Mouse (Mus musculus) olfactory bulb, adult 2 months (tissue): ENCODE measurements around the gene Acox3. TPM values are rescaled to one million over a fixed set of nuclear protein-coding genes. Genes with fewer than 3 reads are reported as not detected.
A peak's percentile ranks its signal among the peaks of the same experiment; 100 is the strongest.

Source experiments
- H3K27ac ChIP-seq: fragments of 200-500 bp; 2 replicates; pipeline ENCODE4 v1.5.1; 2012; ENCODE audit warnings: low read depth, low read length; ENCODE audit not compliant: insufficient read depth
- H3K4me1 ChIP-seq: fragments of 200-500 bp; 2 replicates; pipeline ENCODE4 v1.6.1; 2012; ENCODE audit warnings: low read length; ENCODE audit not compliant: control insufficient read depth, insufficient read depth
- H3K4me3 ChIP-seq: fragments of 200-500 bp; 2 replicates; pipeline ENCODE4 v1.5.1; 2012; ENCODE audit warnings: mild to moderate bottlenecking, low read depth, low read length, moderate library complexity; ENCODE audit not compliant: insufficient read depth
- CTCF ChIP-seq: fragments of 200-500 bp; IDR thresholded peaks from 2 replicates; pipeline ENCODE4 v1.5.1; 2012; ENCODE audit warnings: low read depth, mild to moderate bottlenecking, low read length, moderate library complexity; ENCODE audit not compliant: insufficient read depth
- POLR2A ChIP-seq: fragments of 200-500 bp; IDR thresholded peaks from 2 replicates; pipeline ENCODE4 v1.6.1; 2012; ENCODE audit warnings: mild to moderate bottlenecking, low read depth, low read length, moderate library complexity; ENCODE audit not compliant: insufficient read depth
- WGBS: fragments of 180-500 bp; shearing (Covaris S2); methylation state at CpG from one replicate; pipeline ENCODE4 v1.1.7; 2018; 5-methylcytosine and 5-hydroxymethylcytosine counted together
- polyA plus RNA-seq: library from polyadenylated mRNA; stranded (reverse); fragments of >200 nt; gene quantifications from 2 replicates; pipeline ENCODE4 v1.2.4, GENCODE M21; 2012; ENCODE audit warnings: low replicate concordance; ENCODE audit not compliant: missing spikeins, insufficient read depth, insufficient read length

Gene Acox3
- polyA plus RNA-seq, 1 experiment = not detected

DNA sequence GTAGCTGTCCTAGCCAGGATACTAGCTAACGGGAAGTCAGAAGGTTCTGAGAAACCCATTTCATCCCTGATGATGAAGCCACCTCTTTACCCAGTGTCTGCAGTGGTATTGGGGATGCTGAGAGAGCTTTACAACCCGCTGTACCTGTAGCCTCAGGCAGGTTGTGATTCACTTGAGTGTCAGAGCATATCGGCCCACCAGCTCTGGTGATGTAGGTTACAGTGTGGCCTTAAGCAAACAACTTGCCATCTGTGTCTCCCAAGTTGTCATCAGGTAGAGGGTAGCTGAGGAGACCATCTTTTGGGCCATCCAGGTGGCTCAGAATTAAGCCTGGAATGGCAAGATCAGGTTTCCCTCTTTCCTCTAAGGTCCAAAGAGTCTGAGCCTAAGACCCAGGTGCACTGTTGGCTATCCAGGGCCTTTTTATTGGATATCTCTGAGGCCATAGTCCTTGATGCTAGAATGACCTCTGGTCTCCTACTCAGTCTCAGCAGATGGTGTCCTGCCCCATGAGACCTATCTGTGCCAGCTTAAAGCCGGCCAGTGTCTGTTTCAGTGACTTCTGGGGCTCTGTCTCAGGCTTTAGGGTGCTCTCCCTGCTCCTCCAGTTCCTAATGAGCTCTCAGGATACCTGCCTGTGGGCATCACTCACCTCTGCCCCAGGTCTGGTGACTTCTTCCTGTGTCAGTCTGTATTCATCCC lies 29.9 kb upstream of the Acox3 start:
- Histone ChIP-seq H3K4me3 (no peak overlapping the region), H3K4me1 (no peaks in the 10 kb centered on the region), H3K27ac (no peak overlapping the region)
- TF ChIP-seq CTCF (no peak), POLR2A (no peak)
- 75% methylated on average over 4 of the region's 4 CpGs for WGBS

DNA sequence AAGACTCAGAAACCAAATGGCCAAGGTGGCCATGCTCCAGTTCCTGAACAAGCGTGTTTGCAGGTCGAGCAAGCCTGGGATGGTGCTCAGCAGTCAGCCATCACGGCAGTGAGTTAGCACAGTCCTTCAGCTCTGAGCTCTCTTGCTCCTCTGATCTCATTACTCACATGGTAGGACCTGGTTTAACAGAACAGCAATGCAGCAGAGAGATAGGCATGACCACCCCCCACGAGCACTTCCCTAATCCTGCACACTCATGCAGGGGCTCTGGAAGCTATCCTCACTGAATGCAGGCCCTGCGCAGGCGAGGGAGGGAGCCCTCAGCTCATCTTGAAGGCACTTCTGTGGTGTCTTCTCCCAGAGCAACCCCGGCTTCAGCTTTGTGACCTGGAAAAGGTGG lies 26.4 kb upstream of the Acox3 start:
- WGBS = 91% methylated on average over 7 of the region's 7 CpGs
- TF ChIP-seq CTCF (no peak), POLR2A (no peak)

GRCm38 (mm10) chr5:35557946-35558621 lies 24.8 kb upstream of the Acox3 start:
- H3K27ac ChIP-seq = no peak overlapping the region
- 60% methylated on average over 13 of the region's 13 CpGs for WGBS
- TF ChIP-seq CTCF (no peak), POLR2A (no peak)

More for the DNA sequence above, 26.4 kb upstream of the Acox3 start:
- H3K27ac ChIP-seq = no peak overlapping the region
- H3K4me3 ChIP-seq = no peak overlapping the region
- H3K4me1 ChIP-seq = no peaks in the 10 kb centered on the region

GRCm38 (mm10) chr5:35559447-35559846 lies 23.4 kb upstream of the Acox3 start:
- Histone ChIP-seq H3K4me1 (no peaks in the 10 kb centered on the region), H3K4me3 (no peak overlapping the region), H3K27ac (no peak overlapping the region)
- 84% methylated on average over 8 of the region's 8 CpGs for WGBS
- TF ChIP-seq POLR2A (no peak), CTCF (no peak)

More at GRCm38 (mm10) chr5:35557946-35558621, 24.8 kb upstream of the Acox3 start:
- Histone ChIP-seq H3K4me1 (no peaks in the 10 kb centered on the region), H3K4me3 (no peak overlapping the region)

GRCm38 (mm10) chr5:35562616-35563015 lies 20.2 kb upstream of the Acox3 start:
- TF ChIP-seq POLR2A (no peak), CTCF (no peak)
- no peak overlapping the region for H3K4me3 ChIP-seq
- 80% methylated on average over 2 of the region's 2 CpGs for WGBS
- no peak overlapping the region for H3K27ac ChIP-seq
- no peaks in the 10 kb centered on the region for H3K4me1 ChIP-seq

DNA sequence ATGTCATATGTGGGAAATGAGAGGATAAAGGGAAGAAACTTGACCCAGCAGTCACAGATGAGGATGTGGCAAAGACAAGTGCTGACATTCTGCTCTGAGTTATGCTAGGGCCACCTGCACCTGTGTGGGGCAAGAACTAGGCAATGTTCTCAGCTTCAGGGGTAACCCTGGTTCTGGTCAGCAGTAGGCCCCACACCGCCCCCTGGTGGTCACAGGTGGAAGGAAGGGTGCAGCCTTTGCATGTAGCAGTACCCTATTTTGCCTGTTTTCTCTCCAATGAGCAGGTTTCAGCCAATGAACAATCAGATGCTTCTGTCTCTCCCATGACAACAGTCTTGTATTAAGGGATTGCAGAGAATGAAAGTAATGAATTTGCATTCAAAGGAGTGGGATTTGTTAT lies 19.4 kb upstream of the Acox3 start:
- TF ChIP-seq CTCF = peak; percentile 60
- TF ChIP-seq POLR2A = no peak
- Histone ChIP-seq H3K27ac (no peak overlapping the region), H3K4me1 (no peaks in the 10 kb centered on the region), H3K4me3 (no peak overlapping the region)
- 0% methylated on average over 1 of the region's 1 CpGs for WGBS

- TF ChIP-seq POLR2A (no peak), CTCF (no peak)
- H3K4me3 ChIP-seq = no peak overlapping the region
- no peak overlapping the region for H3K27ac ChIP-seq
- H3K4me1 ChIP-seq = no peaks in the 10 kb centered on the region
- WGBS = 93% methylated on average over 9 of the region's 9 CpGs
Observed at GRCm38 (mm10) chr5:35565217-35565616, 17.6 kb upstream of the Acox3 start.

DNA sequence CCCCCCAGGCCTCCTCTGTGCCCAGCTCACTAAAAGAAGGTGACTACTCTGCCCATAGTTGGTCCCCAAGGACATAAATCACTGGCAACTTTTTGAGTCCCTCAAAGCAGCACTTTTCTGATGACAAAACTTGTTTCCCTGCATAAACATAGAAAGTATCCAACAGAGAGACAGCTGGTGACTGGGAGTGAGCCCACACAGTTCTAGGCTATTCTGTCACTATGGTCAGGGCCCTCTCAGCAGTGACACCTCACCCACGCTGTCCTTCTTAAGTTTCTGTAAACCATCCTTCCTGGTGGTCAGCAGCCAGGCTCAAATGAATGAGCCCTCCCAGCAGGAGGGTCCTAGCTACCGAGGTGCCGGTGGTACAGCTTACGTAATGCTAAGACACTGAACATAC lies 16.2 kb upstream of the Acox3 start:
- Histone ChIP-seq H3K4me3 (no peak overlapping the region), H3K4me1 (no peaks in the 10 kb centered on the region), H3K27ac (no peak overlapping the region)
- TF ChIP-seq POLR2A (no peak), CTCF (no peak)
- WGBS = 77% methylated on average over 4 of the region's 4 CpGs

DNA sequence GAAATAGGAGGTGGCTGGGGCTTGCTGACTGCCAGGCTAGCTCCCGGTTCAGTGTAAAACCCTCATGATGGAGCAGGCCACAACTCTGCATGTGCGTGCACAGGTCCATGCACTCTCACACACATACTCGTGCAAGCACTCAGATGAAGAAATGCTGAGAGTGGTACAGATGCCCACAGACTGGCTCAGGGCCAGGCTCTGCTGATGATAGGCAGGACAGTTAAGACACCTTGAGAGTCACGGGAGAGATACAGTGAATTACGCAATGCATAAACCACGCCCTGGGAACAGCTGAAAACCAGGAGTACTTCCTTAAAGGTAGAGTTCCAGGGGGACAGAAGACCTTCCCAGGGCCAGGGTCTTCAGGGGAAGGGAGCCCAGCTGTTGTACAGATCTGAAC lies 11.3 kb upstream of the Acox3 start:
- Histone ChIP-seq H3K27ac (no peak overlapping the region), H3K4me1 (0 out of 2 replicates have a peak, but pooled peaks cover 4% of the 10 kb centered on the region), H3K4me3 (no peak overlapping the region)
- 95% methylated on average over 6 of the region's 6 CpGs for WGBS
- no peak for TF ChIP-seq CTCF
- TF ChIP-seq POLR2A = no peak
